Mouse (Mus musculus) intestine, postnatal 0 days (tissue): ENCODE data around the gene Card10. TPM values are rescaled to one million over a fixed set of nuclear protein-coding genes. Genes with fewer than 3 reads are reported as not detected.

Source experiments
- ATAC-seq: fragments of 200-750 bp; cut with Nextera tagmentation; 2 replicates; pipeline ENCODE4 v1.8.0; 2017; ENCODE audit warnings: mild to moderate bottlenecking, moderate TSS enrichment, moderate library complexity
- H3K27ac ChIP-seq: fragments of 300-500 bp; sonication (generic); 2 replicates; pipeline ENCODE4 v1.5.1; 2014; ENCODE audit warnings: mild to moderate bottlenecking, low read depth, low read length, moderate library complexity
- H3K27me3 ChIP-seq: fragments of 300-500 bp; sonication (generic); replicated peaks from 2 replicates; pipeline ENCODE4 v1.6.1; 2014; ENCODE audit warnings: low read length, mixed read lengths; ENCODE audit not compliant: control insufficient read depth, insufficient read depth
- H3K36me3 ChIP-seq: fragments of 300-500 bp; sonication (generic); 2 replicates; pipeline ENCODE4 v1.6.1; 2014; ENCODE audit warnings: mild to moderate bottlenecking, moderate library complexity; ENCODE audit not compliant: control insufficient read depth, insufficient read depth
- H3K4me1 ChIP-seq: fragments of 300-500 bp; sonication (generic); replicated peaks from 2 replicates; pipeline ENCODE4 v1.6.1; 2014; ENCODE audit warnings: antibody characterized with exemption, low read length, mixed read lengths; ENCODE audit not compliant: control insufficient read depth, insufficient read depth
- H3K4me2 ChIP-seq: fragments of 300-500 bp; sonication (generic); replicated peaks from 2 replicates; pipeline ENCODE4 v1.6.1; 2014; ENCODE audit warnings: low read depth, mild to moderate bottlenecking, moderate library complexity
- H3K4me3 ChIP-seq: fragments of 300-500 bp; sonication (generic); 2 replicates; pipeline ENCODE4 v1.5.1; 2014; ENCODE audit warnings: low read depth, low read length
- H3K9ac ChIP-seq: fragments of 300-500 bp; sonication (generic); 2 replicates; pipeline ENCODE4 v1.6.1; 2014; ENCODE audit warnings: mild to moderate bottlenecking, low read depth, low read length
- H3K9me3 ChIP-seq: fragments of 300-500 bp; sonication (generic); 2 replicates; pipeline ENCODE4 v1.6.1; 2016; ENCODE audit warnings: mixed run types; ENCODE audit not compliant: control insufficient read depth
- CTCF ChIP-seq: sonication (generic); IDR thresholded peaks from 2 replicates; pipeline ENCODE4 v1.5.1; 2016; ENCODE audit warnings: low read depth, mild to moderate bottlenecking, control low read depth, antibody characterized with exemption, moderate library complexity
- WGBS: fragments of 180-500 bp; shearing (Covaris S2); extraction: QIAGEN DNeasy Blood & Tissue Kit; methylation state at CpG from one replicate; pipeline ENCODE4 v1.1.7; 2014; 5-methylcytosine and 5-hydroxymethylcytosine counted together
- polyA plus RNA-seq: library from polyadenylated mRNA; unstranded; fragments of >200 nt; fragmentation: Nextera tagmentation; extraction: Ambion mirVana; gene quantifications from 2 replicates; pipeline ENCODE4 v1.2.1, GENCODE M21; 2015

Card10 gene
- polyA plus RNA-seq, 1 experiment from 2014 or later = 3.2 TPM

- Histone ChIP-seq H3K4me1 (peaks cover 9% of the 10 kb centered on the region), H3K9me3 (no peaks in the 10 kb centered on the region), H3K4me3 (no peak overlapping the region), H3K27ac (no peak overlapping the region), H3K4me2 (no peak overlapping the region), H3K36me3 (no peaks in the 10 kb centered on the region), H3K9ac (no peak overlapping the region), H3K27me3 (no peaks in the 10 kb centered on the region)
- no peak for ATAC-seq
- no peak for TF ChIP-seq CTCF
- 74% methylated on average over 6 of the region's 6 CpGs for WGBS
These were observed 38.4 kb upstream of the Card10 start for GRCm38 (mm10) chr15:78841161-78841790.

- Histone ChIP-seq H3K9ac (no peak overlapping the region), H3K27me3 (no peaks in the 10 kb centered on the region), H3K27ac (0 out of 2 replicates have a peak overlapping the region, but pooled peaks have one; percentile 35), H3K36me3 (no peaks in the 10 kb centered on the region), H3K4me2 (no peak overlapping the region), H3K9me3 (no peaks in the 10 kb centered on the region), H3K4me1 (peaks cover 6% of the 10 kb centered on the region), H3K4me3 (no peak overlapping the region)
- no peak for ATAC-seq
- 61% methylated on average over 11 of the region's 11 CpGs for WGBS
- no peak for TF ChIP-seq CTCF
These were observed 37.9 kb upstream of the Card10 start for GRCm38 (mm10) chr15:78840751-78841150.

GRCm38 (mm10) chr15:78840241-78840640 is 37.4 kb upstream of the Card10 start:
- H3K9ac ChIP-seq = no peak overlapping the region
- no peak overlapping the region for H3K4me2 ChIP-seq
- H3K4me3 ChIP-seq = no peak overlapping the region
- 46% methylated on average over 3 of the region's 3 CpGs for WGBS
- no peak for ATAC-seq
- peaks cover 2% of the 10 kb centered on the region for H3K4me1 ChIP-seq
- H3K27me3 ChIP-seq = no peaks in the 10 kb centered on the region
- TF ChIP-seq CTCF = no peak
- no peaks in the 10 kb centered on the region for H3K36me3 ChIP-seq
- no peaks in the 10 kb centered on the region for H3K9me3 ChIP-seq
- peak overlapping the region; percentile 35; the same call in 1 of the 2 replicates for H3K27ac ChIP-seq

DNA sequence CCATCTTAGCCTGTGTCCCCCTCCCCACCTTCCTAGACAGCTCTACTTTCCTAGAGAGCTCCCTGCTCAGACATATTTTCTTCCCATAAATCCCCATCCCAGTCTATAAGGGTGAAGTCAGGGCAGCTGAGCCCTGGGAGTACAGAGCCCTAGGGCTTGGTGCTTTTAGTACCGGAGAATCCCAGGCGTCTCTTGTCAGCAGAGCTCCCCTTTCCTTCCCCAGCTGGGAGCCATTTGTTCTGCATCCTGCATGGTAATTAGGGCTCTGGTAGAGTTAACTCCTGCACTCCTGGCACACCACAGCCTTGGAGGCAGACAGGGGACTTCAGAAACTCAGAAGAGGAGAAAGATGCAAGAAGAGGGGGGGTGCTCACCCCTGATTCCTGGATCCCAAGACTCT is 36.9 kb upstream of the Card10 start:
- TF ChIP-seq CTCF = no peak
- H3K27ac ChIP-seq = no peak overlapping the region
- no peak overlapping the region for H3K4me2 ChIP-seq
- WGBS = 39% methylated on average over 2 of the region's 2 CpGs
- H3K9ac ChIP-seq = no peak overlapping the region
- ATAC-seq = no peak
- H3K4me3 ChIP-seq = no peak overlapping the region
- H3K36me3 ChIP-seq = no peaks in the 10 kb centered on the region
- H3K4me1 ChIP-seq = peaks cover 2% of the 10 kb centered on the region
- H3K27me3 ChIP-seq = no peaks in the 10 kb centered on the region
- H3K9me3 ChIP-seq = no peaks in the 10 kb centered on the region

- Histone ChIP-seq H3K27ac (peak overlapping the region; percentile 66), H3K9me3 (no peaks in the 10 kb centered on the region), H3K27me3 (no peaks in the 10 kb centered on the region), H3K4me1 (no peaks in the 10 kb centered on the region; the same call in 1 of the 2 replicates), H3K4me2 (no peak overlapping the region), H3K9ac (no peak overlapping the region), H3K4me3 (no peak overlapping the region), H3K36me3 (no peaks in the 10 kb centered on the region)
- no peak for TF ChIP-seq CTCF
- ATAC-seq = no peak
- 62% methylated on average over 8 of the region's 8 CpGs for WGBS
These were observed 33.3 kb upstream of the Card10 start for GRCm38 (mm10) chr15:78836086-78836621.

DNA sequence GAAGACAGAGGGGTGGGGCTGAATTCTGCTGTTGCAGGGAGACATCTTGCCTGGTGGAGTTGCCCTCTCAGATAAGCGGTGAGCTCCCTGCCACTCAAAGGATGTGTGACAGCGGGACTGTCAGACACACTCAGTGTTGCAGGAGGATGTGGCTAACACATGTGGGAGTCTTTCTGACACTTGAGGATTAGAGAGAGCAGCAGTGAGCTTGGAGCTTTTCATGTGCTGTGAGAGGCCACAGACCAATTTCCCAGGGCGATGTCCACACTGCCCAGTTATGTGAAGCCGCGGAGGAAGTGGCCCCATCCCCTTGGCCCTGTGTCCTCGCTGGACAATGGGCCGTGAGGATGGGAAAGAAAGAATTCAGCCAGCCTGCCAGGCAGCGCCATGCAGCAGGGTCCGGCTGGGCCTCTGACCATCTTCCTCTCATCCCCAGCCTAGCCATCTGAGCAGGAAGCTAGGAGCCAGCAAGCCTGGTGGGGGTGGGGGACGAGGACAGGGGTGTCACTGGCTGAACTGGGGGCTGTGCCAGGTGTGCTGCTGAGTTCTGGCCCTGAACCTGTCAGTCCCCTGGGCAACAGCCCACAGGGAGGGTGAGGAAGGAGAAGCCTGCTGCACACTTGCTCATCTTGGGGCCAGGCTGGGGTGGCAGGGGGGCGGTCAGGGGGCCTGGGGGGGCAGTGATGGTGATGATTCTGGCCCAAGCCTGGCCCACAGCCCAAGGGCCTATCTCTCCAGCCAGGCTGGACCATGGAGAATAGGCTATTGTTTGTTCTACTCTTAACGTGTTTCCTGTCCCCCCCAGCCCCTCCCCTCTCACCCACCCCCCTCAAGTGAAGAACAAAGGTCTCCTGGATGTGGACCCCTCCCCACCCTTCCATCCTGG is 32.6 kb upstream of the Card10 start:
- Histone ChIP-seq H3K36me3 (no peaks in the 10 kb centered on the region), H3K4me1 (no peaks in the 10 kb centered on the region), H3K27me3 (no peaks in the 10 kb centered on the region), H3K9me3 (no peaks in the 10 kb centered on the region), H3K27ac (peak overlapping the region; percentile 66), H3K4me2 (no peak overlapping the region), H3K9ac (no peak overlapping the region), H3K4me3 (no peak overlapping the region)
- WGBS = 35% methylated on average over 12 of the region's 12 CpGs
- TF ChIP-seq CTCF = no peak
- ATAC-seq = no peak
